Mouse (Mus musculus) c-Kit-positive CD71-negative TER-119-negative erythroid progenitor cells, embryonic 14.5 days (primary cell): Measurements from ENCODE around the gene Spag6.

Source experiments
- DNase-seq: peaks from one replicate; pipeline ENCODE4 v3.0.0-alpha.2; 2013; ENCODE audit warnings: low read depth

Gene Spag6

GRCm38 (mm10) chr2:18688286-18688685 is 5.5 kb upstream of the Spag6 start:
- no peak for DNase-seq

- DNase-seq, result no peak
Measured at GRCm38 (mm10) chr2:18688708-18689063, 5.1 kb upstream of the Spag6 start.

DNA sequence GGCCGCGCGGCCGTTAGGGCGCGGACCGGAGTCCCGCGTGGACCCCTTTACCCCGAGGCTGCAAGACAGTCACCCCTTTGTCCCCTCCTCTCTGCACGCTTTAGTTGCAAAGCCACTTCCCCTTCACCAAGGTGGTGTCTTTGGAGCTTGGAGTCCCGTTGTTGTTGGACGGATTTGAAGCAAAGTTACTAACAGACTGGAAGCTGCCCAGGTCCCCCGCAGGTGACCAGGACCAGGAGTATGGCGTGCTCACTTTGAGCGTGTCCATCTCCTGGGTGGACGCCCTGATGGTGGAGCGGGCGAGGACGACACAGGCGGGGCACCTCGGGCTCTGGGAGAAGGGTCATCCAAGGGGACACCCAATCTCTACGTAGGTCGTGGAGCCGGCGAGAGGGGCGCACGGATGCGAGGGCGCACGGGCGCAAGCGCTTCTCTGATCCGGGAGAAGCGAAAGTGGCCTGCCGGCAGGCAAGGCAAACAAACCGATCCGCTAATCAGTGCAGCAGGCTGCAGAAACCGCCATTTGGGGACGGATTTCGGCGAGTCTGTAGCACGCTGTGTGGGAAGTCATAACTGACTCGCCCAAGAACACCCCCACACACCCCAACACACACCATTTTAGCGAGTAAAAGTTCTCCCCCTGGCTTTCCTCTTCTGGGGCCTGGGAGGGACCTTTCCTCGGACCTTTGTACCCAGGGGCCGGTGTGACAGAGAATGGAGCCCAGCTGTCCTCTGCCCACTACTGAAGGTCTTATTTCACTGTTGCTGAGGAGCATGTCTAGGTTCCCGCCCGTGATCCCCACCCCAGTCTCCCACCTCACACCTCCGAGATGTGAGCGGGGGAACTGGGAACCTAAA is 4.5 kb upstream of the Spag6 start:
- DNase-seq, result no peak

GRCm38 (mm10) chr2:18690055-18690691 is 3.7 kb upstream of the Spag6 start:
- no peak for DNase-seq

- no peak for DNase-seq
Measured at GRCm38 (mm10) chr2:18690756-18691155, 3.1 kb upstream of the Spag6 start.

DNA sequence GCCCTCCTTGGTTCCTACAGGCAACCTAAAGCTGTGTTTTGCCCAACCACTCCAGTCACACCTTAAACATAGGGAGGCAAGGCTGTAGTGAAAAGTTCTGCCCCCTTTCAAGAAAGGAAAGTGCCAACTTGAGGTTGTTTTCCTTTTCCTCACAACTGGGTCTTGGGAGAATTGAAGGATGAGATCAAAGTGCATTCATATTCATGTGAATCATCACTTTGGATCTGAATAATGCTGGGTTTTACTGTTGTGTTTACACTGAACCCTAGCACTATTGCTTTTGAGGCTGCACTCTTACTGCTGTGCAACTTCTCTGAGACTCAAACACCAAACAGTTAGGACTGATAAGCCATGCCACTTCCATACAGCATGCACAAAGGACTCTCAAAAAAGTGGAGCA is 1.8 kb upstream of the Spag6 start:
- no peak for DNase-seq

- no peak for DNase-seq
Measured at GRCm38 (mm10) chr2:18692548-18692947, 1.3 kb upstream of the Spag6 start.

DNA sequence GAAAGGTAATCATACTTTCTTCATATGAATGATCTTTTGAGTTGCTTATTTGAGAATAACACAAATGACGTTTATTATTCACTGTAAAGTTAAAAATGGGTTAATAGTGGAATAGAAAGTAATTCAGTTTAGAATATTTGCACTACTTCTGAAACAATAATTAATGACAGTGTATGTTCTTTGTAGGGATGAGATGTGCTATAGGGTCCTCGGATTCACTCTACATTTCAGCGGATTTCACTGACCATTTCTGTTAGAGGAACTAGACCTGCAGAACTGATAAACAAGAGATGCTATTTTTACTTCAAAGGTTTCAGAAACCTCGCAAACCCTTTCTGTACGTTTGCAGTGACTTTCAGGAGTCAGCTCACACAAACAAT is 351 bp upstream of the Spag6 start:
- no peak for DNase-seq

GRCm38 (mm10) chr2:18694611-18694950 is 749 bp downstream of the Spag6 start:
- no peak for DNase-seq

DNA sequence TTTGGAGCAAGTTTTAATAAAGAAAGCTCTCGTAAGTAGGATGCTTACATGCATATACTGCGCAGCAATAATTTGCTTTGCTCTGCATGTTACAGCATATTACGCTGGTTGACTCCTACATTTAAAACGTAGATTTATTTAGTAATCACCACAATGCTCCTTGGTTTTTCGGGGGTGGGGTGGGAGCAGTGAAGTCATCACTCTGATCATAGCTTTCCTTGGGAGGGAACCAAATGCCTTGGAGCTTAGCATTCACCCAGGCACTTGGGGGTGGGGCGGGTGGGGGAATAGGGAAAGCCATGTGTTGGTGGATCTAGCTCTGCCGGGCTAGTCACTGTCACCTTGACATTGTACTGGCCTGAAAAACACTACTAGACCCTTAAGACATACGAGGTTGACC is 1.3 kb downstream of the Spag6 start:
- DNase-seq, result no peak

DNA sequence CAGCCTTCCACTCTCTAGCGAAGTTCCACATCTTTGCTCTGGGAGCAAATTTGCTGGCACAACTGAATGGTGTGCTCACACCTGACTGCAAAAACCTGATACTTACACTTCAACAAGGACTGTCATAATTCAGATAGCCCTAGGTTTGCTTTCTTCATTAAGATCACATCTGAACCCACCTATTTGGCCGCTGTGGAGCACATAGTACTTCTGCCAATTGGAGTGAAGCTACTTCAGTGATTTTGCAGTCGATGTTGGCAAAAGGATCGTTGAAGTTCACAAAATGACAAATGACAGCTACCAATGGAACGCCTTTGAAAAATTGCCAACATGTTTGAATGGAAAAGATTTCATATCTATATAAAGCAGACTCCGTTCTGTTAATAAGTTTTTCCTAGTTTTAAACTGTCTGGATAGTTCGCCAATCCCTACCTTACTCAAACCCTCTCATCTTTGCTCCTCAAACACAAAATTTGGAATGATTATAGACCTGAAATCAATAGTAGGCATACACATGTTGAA is 1.9 kb downstream of the Spag6 start:
- no peak for DNase-seq

GRCm38 (mm10) chr2:18697591-18698244 is 3.9 kb downstream of the Spag6 start:
- no peak for DNase-seq

- no peak for DNase-seq
Measured at GRCm38 (mm10) chr2:18698663-18699385, 5.0 kb downstream of the Spag6 start.

DNA sequence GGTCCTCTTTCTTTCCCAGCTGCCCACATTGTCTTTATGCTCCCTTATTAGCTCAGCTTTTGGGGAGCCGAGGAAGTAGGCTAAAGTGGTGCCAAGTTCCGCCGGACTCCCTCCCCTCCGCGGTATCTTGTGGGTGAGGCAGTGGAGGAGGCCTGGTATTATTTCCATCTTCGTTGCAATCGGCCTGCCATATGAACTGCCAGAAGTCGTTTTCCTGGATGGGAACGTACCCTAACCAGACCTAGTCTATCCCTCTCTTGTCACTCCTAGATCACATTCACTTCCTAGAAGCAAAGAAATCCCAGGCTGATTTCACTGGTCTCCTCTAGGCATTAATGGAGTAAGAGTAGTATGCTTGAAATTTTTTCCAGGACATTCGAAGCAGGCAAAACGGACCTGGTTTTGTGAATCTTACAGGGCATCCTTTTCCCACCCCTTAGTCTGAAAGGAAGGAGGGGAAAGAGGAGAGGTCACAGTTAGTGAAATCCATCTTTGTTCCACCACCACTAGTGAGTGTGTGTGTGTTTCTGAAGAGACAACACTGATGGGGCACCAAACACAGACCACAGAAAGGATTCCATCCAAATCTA is 5.7 kb downstream of the Spag6 start:
- no peak for DNase-seq

- DNase-seq, result no peak
Measured at GRCm38 (mm10) chr2:18710356-18710755, 16.5 kb downstream of the Spag6 start.

- DNase-seq, result no peak
Measured at GRCm38 (mm10) chr2:18713071-18713470, 19.2 kb downstream of the Spag6 start.

GRCm38 (mm10) chr2:18714337-18714736 is 20.5 kb downstream of the Spag6 start:
- no peak for DNase-seq

GRCm38 (mm10) chr2:18718521-18718920 is 24.7 kb downstream of the Spag6 start:
- no peak for DNase-seq

- no peak for DNase-seq
Measured at GRCm38 (mm10) chr2:18722208-18722830, 28.5 kb downstream of the Spag6 start.

- DNase-seq, result no peak
Measured at GRCm38 (mm10) chr2:18724462-18724861, 30.6 kb downstream of the Spag6 start.

GRCm38 (mm10) chr2:18725880-18726279 is 32.0 kb downstream of the Spag6 start:
- DNase-seq, result no peak

DNA sequence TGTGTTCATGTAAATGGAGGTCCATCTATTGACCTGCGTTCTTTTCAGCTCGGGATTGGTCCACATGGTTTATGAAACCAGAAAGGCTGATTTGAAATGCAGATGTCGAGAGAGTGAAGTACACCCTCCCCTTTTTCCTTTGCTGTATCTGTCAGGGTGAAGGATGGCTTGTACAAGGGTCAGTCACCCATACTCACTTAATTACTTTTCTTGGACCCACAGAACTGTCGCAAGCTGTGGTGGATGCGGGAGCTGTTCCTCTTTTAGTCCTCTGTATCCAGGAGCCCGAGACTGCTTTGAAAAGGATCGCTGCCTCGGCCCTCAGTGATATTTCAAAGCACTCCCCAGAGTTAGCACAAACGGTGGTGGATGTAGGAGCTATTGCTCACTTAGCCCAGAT is 37.9 kb downstream of the Spag6 start:
- no peak for DNase-seq
